In the genomic region with DNA sequence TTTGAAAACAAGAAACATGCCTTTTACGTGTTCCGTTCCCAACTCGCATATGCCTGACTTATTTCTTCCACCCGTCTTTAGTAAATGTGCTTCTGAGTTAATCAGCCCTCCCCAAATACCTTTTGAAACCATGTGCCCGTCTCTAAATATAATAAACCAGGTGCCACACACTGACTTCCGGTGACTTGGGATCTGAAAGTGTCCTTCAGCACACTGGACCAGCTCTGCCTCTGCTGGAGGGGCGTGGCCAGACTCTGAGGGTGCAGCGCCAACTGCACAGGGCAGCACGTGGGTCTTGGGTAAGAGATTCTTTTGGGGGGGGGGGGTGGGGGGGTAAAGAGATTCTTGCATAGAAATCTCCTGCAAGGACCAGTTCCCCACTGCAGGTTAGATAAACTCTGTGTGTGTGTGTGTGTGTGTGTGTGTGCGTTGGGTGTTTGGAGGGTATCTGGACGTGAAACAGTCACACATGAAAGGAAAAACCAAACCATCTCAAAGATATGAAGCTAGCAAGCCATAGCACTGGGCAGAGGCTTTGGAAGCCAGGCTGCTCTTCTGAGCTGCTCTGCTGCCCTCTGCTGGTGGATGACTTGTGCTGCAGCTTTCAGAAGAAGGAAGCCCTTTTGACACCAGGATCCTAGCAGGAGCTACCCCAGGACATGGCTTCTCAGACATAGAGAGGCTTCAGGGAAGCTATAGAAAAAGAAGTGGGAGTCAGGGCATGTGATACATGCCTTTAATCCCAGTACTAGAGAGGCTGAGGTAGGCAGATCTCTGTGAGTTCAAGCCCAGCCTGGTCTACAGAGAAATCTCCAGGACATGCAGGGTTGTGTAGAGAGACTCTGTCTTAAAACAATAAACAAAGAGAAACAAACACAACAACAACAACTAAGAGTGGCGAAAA, we compare ENCODE assay signal across 8 mouse cellular contexts. TPM values are rescaled to one million over a fixed set of nuclear protein-coding genes. Genes with fewer than 3 reads are reported as not detected.
DNase-seq lines count a peak whose midpoint lies in the region; ATAC-seq and TF ChIP-seq lines count a peak whose summit lies in the region.

No protein-coding gene starts in this region.

- TF ChIP-seq RAD21 in MEL (IDR thresholded peaks at IDR 0.05; ENCODE audit: low read depth, low read length) = peak; percentile 78

- H3K79me2 ChIP-seq in MEL (ENCODE audit: control insufficient read depth, insufficient read depth, low read length, poor library complexity) = no peaks in the 10 kb centered on the region

- TF ChIP-seq EP300 in MEL (IDR thresholded peaks at IDR 0.05; ENCODE audit: low read depth in 1 of 2, low read length in 2 of 2) = no peak

- no peaks in the 10 kb centered on the region for H3K4me1 ChIP-seq in MEL (ENCODE audit: control insufficient read depth in 1 of 2, insufficient read depth in 2 of 2, low read length in 2 of 2)
- peaks cover 14% of the 10 kb centered on the region for H3K4me1 ChIP-seq in forebrain, embryonic 15.5 days
- H3K4me1 ChIP-seq in lung, embryonic 15.5 days = peaks cover 19% of the 10 kb centered on the region
- peaks cover 14% of the 10 kb centered on the region for H3K4me1 ChIP-seq in olfactory bulb, adult 2 months (ENCODE audit: control insufficient read depth, insufficient read depth, low read length)

- peak; percentile 94 to 95 (median 94) for TF ChIP-seq CTCF in MEL (IDR thresholded peaks at IDR 0.05 in 2 of 3, conservative IDR thresholded peaks at IDR 0.05 in 1 of 3; ENCODE audit: control insufficient read depth in 1 of 3, insufficient read depth in 1 of 3, low read depth in 2 of 3, low read length in 3 of 3, poor library complexity in 1 of 3, severe bottlenecking in 1 of 3)
- TF ChIP-seq CTCF in olfactory bulb, adult 2 months (IDR thresholded peaks at IDR 0.05; ENCODE audit: insufficient read depth, low read depth, low read length) = peak; percentile 70; the same call in 1 of the 2 replicates

- H3K4me2 ChIP-seq in forebrain, embryonic 15.5 days (replicated peaks) = no peak overlapping the region
- peak overlapping the region; percentile 49 for H3K4me2 ChIP-seq in lung, embryonic 15.5 days

- H3K27me3 ChIP-seq in MEL (ENCODE audit: control insufficient read depth in 1 of 2, insufficient read depth in 2 of 2, low read length in 2 of 2) = no peaks in the 10 kb centered on the region
- no peaks in the 10 kb centered on the region for H3K27me3 ChIP-seq in forebrain, embryonic 15.5 days
- H3K27me3 ChIP-seq in lung, embryonic 15.5 days = no peaks in the 10 kb centered on the region

- peak overlapping the region; percentile 66 to 78 for H3K4me3 ChIP-seq in MEL (ENCODE audit: control insufficient read depth in 1 of 2, insufficient read depth in 1 of 2, low read depth in 2 of 2, low read length in 2 of 2)
- H3K4me3 ChIP-seq in forebrain, embryonic 15.5 days = no peak overlapping the region
- peak overlapping the region; percentile 13; the same call in 1 of the 2 replicates for H3K4me3 ChIP-seq in lung, embryonic 15.5 days
- no peak overlapping the region for H3K4me3 ChIP-seq in olfactory bulb, adult 2 months (ENCODE audit: insufficient read depth, low read depth, low read length)

- TF ChIP-seq POLR2A in MEL (IDR thresholded peaks at IDR 0.05; ENCODE audit: control insufficient read depth in 1 of 2, insufficient read depth in 1 of 2, low read depth in 1 of 2, low read length in 2 of 2, poor library complexity in 1 of 2) = no peak
- no peak for TF ChIP-seq POLR2A in olfactory bulb, adult 2 months (IDR thresholded peaks at IDR 0.05; ENCODE audit: insufficient read depth, low read depth, low read length)

- H3K36me3 ChIP-seq in MEL (ENCODE audit: control insufficient read depth in 1 of 2, insufficient read depth in 2 of 2, low read length in 2 of 2) = no peaks in the 10 kb centered on the region
- no peaks in the 10 kb centered on the region for H3K36me3 ChIP-seq in forebrain, embryonic 15.5 days
- H3K36me3 ChIP-seq in lung, embryonic 15.5 days = no peaks in the 10 kb centered on the region

- intact Hi-C loops in heart, postnatal 36 days (cut with DNase I) = no loop called here

- no peaks in the 10 kb centered on the region for H3K9me3 ChIP-seq in MEL (replicated peaks; ENCODE audit: insufficient read depth, low read length)
- no peaks in the 10 kb centered on the region for H3K9me3 ChIP-seq in forebrain, embryonic 15.5 days
- no peaks in the 10 kb centered on the region for H3K9me3 ChIP-seq in lung, embryonic 15.5 days

- ATAC-seq in forebrain, embryonic 15.5 days (replicated peaks) = peak; percentile 67
- ATAC-seq in lung, embryonic 15.5 days (ENCODE audit: borderline replicate concordance, extremely low read depth, low FRiP score, low TSS enrichment) = peak; percentile 61

- peak overlapping the region; percentile 65 for H3K9ac ChIP-seq in MEL (ENCODE audit: control insufficient read depth, low read depth, low read length, poor library complexity, severe bottlenecking)
- H3K9ac ChIP-seq in forebrain, embryonic 15.5 days (replicated peaks) = no peak overlapping the region
- H3K9ac ChIP-seq in lung, embryonic 15.5 days = no peak overlapping the region

- peak overlapping the region; percentile 82 for H3K27ac ChIP-seq in MEL (ENCODE audit: control insufficient read depth, low read depth, low read length)
- no peak overlapping the region for H3K27ac ChIP-seq in forebrain, embryonic 15.5 days (replicated peaks)
- H3K27ac ChIP-seq in lung, embryonic 15.5 days = peak overlapping the region; percentile 11; the same call in 1 of the 2 replicates
- no peak overlapping the region for H3K27ac ChIP-seq in olfactory bulb, adult 2 months (ENCODE audit: insufficient read depth, low read depth, low read length)

- DNase-seq in MEL (ENCODE audit: low read depth, low spot score) = peak; percentile 95
- peak; percentile 72 for DNase-seq in cerebellum, adult 11 months
- peak; percentile 81 to 85 for DNase-seq in heart, postnatal 36 days
- DNase-seq in layer of hippocampus, adult 8-10 months (ENCODE audit: low spot score in 2 of 2) = peak; percentile 38 to 75
- DNase-seq in thymus, adult 18-20 months = peak; percentile 38 to 48

- WGBS in forebrain, embryonic 15.5 days = 48% methylated on average over 12 of the region's 12 CpGs
- WGBS in lung, embryonic 15.5 days = 22% methylated on average over 12 of the region's 12 CpGs
- 23% methylated on average over 12 of the region's 12 CpGs for WGBS in olfactory bulb, adult 2 months

TF ChIP-seq in MEL, 35 proteins besides CTCF, POLR2A, EP300 and RAD21:
- peak; percentile 88 for TF ChIP-seq MXI1 (IDR thresholded peaks at IDR 0.05; ENCODE audit: low read depth, low read length)
- peak; percentile 65 for TF ChIP-seq SMC3 (IDR thresholded peaks at IDR 0.05; ENCODE audit: low read depth, low read length)
- peak; percentile 35; the same call in 1 of the 2 replicates for TF ChIP-seq MYC (IDR thresholded peaks at IDR 0.05; ENCODE audit: low read depth, low read length)
- peak; percentile 71 for TF ChIP-seq MAX (IDR thresholded peaks at IDR 0.05; ENCODE audit: low read length)
- TF ChIP-seq ETS1 (IDR thresholded peaks at IDR 0.05; ENCODE audit: low read depth, low read length) = 0 out of 2 replicates have a peak, but pooled peaks have one; percentile 19
- peak; percentile 60 for TF ChIP-seq USF1 (IDR thresholded peaks at IDR 0.05; ENCODE audit: low read depth, low read length)
- TF ChIP-seq GABPA (IDR thresholded peaks at IDR 0.05; ENCODE audit: low read depth, low read length) = no peak
- TF ChIP-seq SIN3A (IDR thresholded peaks at IDR 0.05; ENCODE audit: low read length) = peak; percentile 87; the same call in 1 of the 2 replicates
- no peak for TF ChIP-seq E2F4 (IDR thresholded peaks at IDR 0.05; ENCODE audit: borderline replicate concordance, low read depth, low read length)
- TF ChIP-seq ZC3H11A (IDR thresholded peaks at IDR 0.05; ENCODE audit: low read depth, low read length) = peak; percentile 55
TF ChIP-seq in MEL: peak in this region for 8.

RNA-seq across cellular contexts. Expression of a gene that starts 26.5 kb away (rescaled TPM):
- 37.9 and 41.3 TPM in 2 replicates for total RNA-seq in MEL (2012; rRNA removed)
- 10 to 100 TPM in 1 of 2 experiments, not detected in 1; 37.6 TPM for polyA plus RNA-seq in MEL (2012; ENCODE audit: insufficient read depth in 1 of 2, insufficient read length in 2 of 2, low read depth in 1 of 2, low replicate concordance in 2 of 2, missing spikeins in 1 of 2)
- 43.1 and 45.5 TPM in 2 replicates for polyA plus RNA-seq in forebrain, embryonic 15.5 days (2015; fragmentation: Nextera tagmentation; extraction: Ambion mirVana)
- total RNA-seq in heart, postnatal 36 days (2021) = 10 to 100 TPM; 61.9 to 65.0 TPM
- 10 to 100 TPM; 41.4 to 46.2 (median 44.2) TPM for total RNA-seq in layer of hippocampus, adult 8-10 months (2022)
- polyA plus RNA-seq in lung, embryonic 15.5 days (2015; fragmentation: Nextera tagmentation; extraction: Ambion mirVana) = 42.8 and 43.6 TPM in 2 replicates
- not detected in 2 replicates for polyA plus RNA-seq in olfactory bulb, adult 2 months (2012; ENCODE audit: insufficient read depth, insufficient read length, low replicate concordance, missing spikeins)

RNA-seq across cellular contexts. Expression of a gene that starts 35.5 kb away (rescaled TPM):
- 58.1 and 59.7 TPM in 2 replicates for total RNA-seq in MEL (2012; rRNA removed)
- polyA plus RNA-seq in MEL (2012; ENCODE audit: insufficient read depth in 1 of 2, insufficient read length in 2 of 2, low read depth in 1 of 2, low replicate concordance in 2 of 2, missing spikeins in 1 of 2) = 10 to 100 TPM in 1 of 2 experiments, not detected in 1; 65.4 TPM
- polyA plus RNA-seq in forebrain, embryonic 15.5 days (2015; fragmentation: Nextera tagmentation; extraction: Ambion mirVana) = 3.7 and 4.0 TPM in 2 replicates
- 10 to 100 TPM; 14.1 to 16.5 TPM for total RNA-seq in heart, postnatal 36 days (2021)
- 10 to 100 TPM; 33.2 to 34.0 (median 33.8) TPM for total RNA-seq in layer of hippocampus, adult 8-10 months (2022)
- 4.5 and 4.6 TPM in 2 replicates for polyA plus RNA-seq in lung, embryonic 15.5 days (2015; fragmentation: Nextera tagmentation; extraction: Ambion mirVana)
- polyA plus RNA-seq in olfactory bulb, adult 2 months (2012; ENCODE audit: insufficient read depth, insufficient read length, low replicate concordance, missing spikeins) = not detected in 2 replicates

Comparison
In these comparisons a context has a peak if more than half of its experiments do, and no peak if none do; other contexts are left out.
1. DNase-seq: peak in every context shown above with its lines; median percentile 95 in MEL; 83 in heart, postnatal 36 days; 72 in cerebellum, adult 11 months; 56 in layer of hippocampus, adult 8-10 months; 43 in thymus, adult 18-20 months.
2. H3K27ac ChIP-seq: peak in MEL (single experiment) and lung, embryonic 15.5 days (single experiment); none in forebrain, embryonic 15.5 days (single experiment) and olfactory bulb, adult 2 months (single experiment).
3. H3K4me3 ChIP-seq: peak in MEL (2 of 2) and lung, embryonic 15.5 days (single experiment); none in forebrain, embryonic 15.5 days (single experiment) and olfactory bulb, adult 2 months (single experiment).
4. RNA of a gene that starts 26.5 kb away (polyA plus RNA-seq): 43.1 to 45.5 TPM in forebrain, embryonic 15.5 days, 42.8 to 43.6 TPM in lung, embryonic 15.5 days and 37.6 TPM in MEL; not detected in olfactory bulb, adult 2 months; every median in the first group is over 10 times any median in the second.